Mouse (Mus musculus) skeletal muscle tissue, postnatal 0 days (tissue): ENCODE data around the gene Iyd. TPM values are rescaled to one million over a fixed set of nuclear protein-coding genes. Genes with fewer than 3 reads are reported as not detected.

Experiments
- polyA plus RNA-seq: library from polyadenylated mRNA; unstranded; fragments of >200 nt; fragmentation: Nextera tagmentation; extraction: Ambion mirVana; gene quantifications from 2 replicates; pipeline ENCODE4 v1.2.1, GENCODE M21; 2015

The Iyd gene
- polyA plus RNA-seq, result 0.16 and 0.21 TPM in 2 replicates

GRCm38 (mm10) chr10:3540003-3540827 lies at the start of gene Iyd:
Gene Iyd (plus strand): TSS chr10:3540240.

Other genes with a start within 250 kb of the Iyd start
- 113 TPM in 2 replicates for gene Ppp1r14c, start 174.2 kb upstream of the Iyd start, polyA plus RNA-seq
- 3.7 and 4.6 TPM in 2 replicates for gene Plekhg1, start 200.1 kb downstream of the Iyd start, polyA plus RNA-seq